Mouse (Mus musculus) stomach, postnatal 0 days (tissue): Measurements from ENCODE around the gene Rnf212. TPM values are rescaled to one million over a fixed set of nuclear protein-coding genes. Genes with fewer than 3 reads are reported as not detected.
A peak's percentile ranks its signal among the peaks of the same experiment; 100 is the strongest.
"Not testable (repeated sequence)": the region's sequence is repeated elsewhere in the genome, so short reads cannot be mapped to it uniquely, and the experiment has no call there.

Source experiments
- ATAC-seq: fragments of 200-750 bp; cut with Nextera tagmentation; 2 replicates; pipeline ENCODE4 v1.8.0; 2017; ENCODE audit not compliant: low FRiP score, low TSS enrichment
- DNase-seq: peaks from one replicate; pipeline ENCODE4 v3.0.0-alpha.2; 2016; ENCODE audit warnings: low spot score
- H3K27ac ChIP-seq: fragments of 300-500 bp; sonication (generic); replicated peaks from 2 replicates; pipeline ENCODE4 v1.5.1; 2014; ENCODE audit warnings: mild to moderate bottlenecking, control low read depth
- H3K27me3 ChIP-seq: fragments of 300-500 bp; sonication (generic); 2 replicates; pipeline ENCODE4 v1.6.1; 2014; ENCODE audit warnings: low read length; ENCODE audit not compliant: control insufficient read depth, insufficient read depth
- H3K36me3 ChIP-seq: fragments of 300-500 bp; sonication (generic); 2 replicates; pipeline ENCODE4 v1.6.1; 2014; ENCODE audit warnings: low read length, mixed read lengths; ENCODE audit not compliant: control insufficient read depth, insufficient read depth
- H3K4me1 ChIP-seq: fragments of 300-500 bp; sonication (generic); replicated peaks from 2 replicates; pipeline ENCODE4 v1.6.1; 2014; ENCODE audit warnings: antibody characterized with exemption; ENCODE audit not compliant: control insufficient read depth, insufficient read depth
- H3K4me2 ChIP-seq: fragments of 300-500 bp; sonication (generic); replicated peaks from 2 replicates; pipeline ENCODE4 v1.6.1; 2014; ENCODE audit warnings: low read depth, mild to moderate bottlenecking, control low read depth, moderate library complexity
- H3K4me3 ChIP-seq: fragments of 300-500 bp; sonication (generic); 2 replicates; pipeline ENCODE4 v1.5.1; 2014; ENCODE audit warnings: low read depth, low read length, control low read depth
- H3K9ac ChIP-seq: fragments of 300-500 bp; sonication (generic); 2 replicates; pipeline ENCODE4 v1.6.1; 2014; ENCODE audit warnings: mild to moderate bottlenecking, low read length, control low read depth, mixed read lengths
- H3K9me3 ChIP-seq: fragments of 300-500 bp; sonication (generic); 2 replicates; pipeline ENCODE4 v1.6.1; 2016; ENCODE audit warnings: low read length; ENCODE audit not compliant: control insufficient read depth
- CTCF ChIP-seq: IDR thresholded peaks from 2 replicates; pipeline ENCODE4 v1.5.1; 2016; ENCODE audit warnings: antibody characterized with exemption, low read depth, mild to moderate bottlenecking, moderate library complexity
- EP300 ChIP-seq: optimal IDR thresholded peaks from 2 replicates; pipeline ENCODE3; 2016; ENCODE audit warnings: antibody characterized with exemption
- WGBS: fragments of 180-500 bp; shearing (Covaris S2); extraction: QIAGEN DNeasy Blood & Tissue Kit; methylation state at CpG from one replicate; pipeline ENCODE4 v1.1.7; 2014; 5-methylcytosine and 5-hydroxymethylcytosine counted together
- polyA plus RNA-seq: library from polyadenylated mRNA; unstranded; fragments of >200 nt; fragmentation: Nextera tagmentation; extraction: Ambion mirVana; gene quantifications from 2 replicates; pipeline ENCODE4 v1.2.1, GENCODE M21; 2015

The Rnf212 gene
- polyA plus RNA-seq = 0.42 and 0.77 TPM in 2 replicates

DNA sequence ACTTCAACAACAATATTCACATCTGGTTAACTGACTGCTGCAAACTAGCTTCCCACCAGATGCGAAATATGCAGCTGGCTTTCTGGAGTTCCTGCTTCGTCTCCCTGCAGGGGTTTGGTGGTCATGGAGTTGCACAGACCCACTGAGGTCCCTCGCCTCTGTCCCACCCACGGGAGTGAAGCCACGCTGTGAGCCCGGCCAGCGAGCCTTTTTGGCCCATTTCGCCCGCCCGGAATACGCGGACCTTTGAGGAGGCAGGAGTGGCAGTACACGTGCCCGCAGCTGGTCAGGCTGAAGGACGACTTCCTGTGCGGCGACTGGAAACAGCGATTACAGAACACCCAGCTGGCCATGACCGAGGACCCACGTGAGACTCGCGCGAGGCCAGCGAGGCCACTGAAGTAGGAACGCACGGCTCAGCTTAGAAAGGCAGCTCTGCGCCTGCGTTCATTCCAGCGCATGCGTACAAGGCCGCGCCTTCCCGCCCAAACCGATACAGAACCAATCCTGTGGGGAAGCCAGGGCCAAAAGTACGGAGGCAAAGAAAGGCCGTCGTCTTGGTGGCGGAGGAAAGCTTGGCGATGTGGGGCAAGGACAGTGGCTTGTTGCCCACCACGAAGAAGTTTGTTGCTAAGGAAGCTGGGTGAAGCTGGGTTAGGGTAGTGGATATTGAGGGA, at the start of gene Rnf212:
Gene Rnf212 (minus strand): TSS at position 353 of the 677 bp plus-strand sequence.
- H3K9ac ChIP-seq = no peak within 1 kb of the TSS
- WGBS = 70% methylated on average over 40 of the region's 40 CpGs
- H3K9me3 ChIP-seq = no peaks in the 10 kb centered on the region
- no peaks in the 10 kb centered on the region for H3K4me1 ChIP-seq
- no peaks in the 10 kb centered on the region for H3K27me3 ChIP-seq
- H3K4me3 ChIP-seq = no peak within 1 kb of the TSS
- no peak within 1 kb of the TSS for H3K4me2 ChIP-seq
- H3K36me3 ChIP-seq = no peaks in the 10 kb centered on the region
- no peak within 1 kb of the TSS for H3K27ac ChIP-seq
- no peak for ATAC-seq
- no peak for TF ChIP-seq EP300
- no peak for TF ChIP-seq CTCF
- DNase-seq = no peak

GRCm38 (mm10) chr5:108823276-108823675, 48.5 kb upstream of the Rnf212 start:
- WGBS = 76% methylated on average over 2 of the region's 2 CpGs
- H3K27me3 ChIP-seq = no peaks in the 10 kb centered on the region
- TF ChIP-seq EP300 (no peak), CTCF (no peak)
- H3K27ac ChIP-seq = no peak overlapping the region
- DNase-seq = no peak
- no peaks in the 10 kb centered on the region for H3K36me3 ChIP-seq
- H3K9ac ChIP-seq = no peak overlapping the region
- H3K4me2 ChIP-seq = no peak overlapping the region
- H3K4me3 ChIP-seq = no peak overlapping the region
- no peaks in the 10 kb centered on the region for H3K9me3 ChIP-seq
- no peak for ATAC-seq
- no peaks in the 10 kb centered on the region for H3K4me1 ChIP-seq

GRCm38 (mm10) chr5:108808750-108809149, 34.0 kb upstream of the Rnf212 start, which contains the start of gene Vmn2r8:
Vmn2r8 (minus strand) TSS chr5:108808850.
- not testable (repeated sequence) for ATAC-seq, H3K4me2 ChIP-seq
- WGBS = 72% methylated on average over 2 of the region's 2 CpGs

DNA sequence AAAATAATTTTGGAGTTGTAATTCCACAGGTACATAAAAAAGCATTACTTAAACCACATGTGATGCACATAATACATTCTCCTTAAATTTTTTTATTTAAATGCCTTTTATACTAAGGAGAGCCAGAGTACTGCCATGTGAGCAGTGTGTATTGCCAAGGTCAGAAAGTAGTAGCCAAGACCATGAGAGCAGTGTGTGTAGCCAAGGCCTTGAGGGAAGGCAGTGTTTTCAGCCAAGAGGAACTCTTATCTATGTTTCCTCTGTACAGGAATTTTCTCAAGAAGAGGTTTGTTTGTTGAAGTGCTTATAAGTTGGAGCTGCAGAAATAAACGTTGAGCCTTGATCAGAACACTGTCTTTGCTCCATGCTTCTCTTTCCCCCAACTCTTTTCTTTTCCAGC, 28.9 kb upstream of the Rnf212 start:
- H3K4me3 ChIP-seq = no peak overlapping the region
- ATAC-seq = no peak
- no peak overlapping the region for H3K27ac ChIP-seq
- no peak for DNase-seq
- TF ChIP-seq EP300 = no peak
- WGBS = 44% methylated on average over 1 of the region's 1 CpGs
- no peaks in the 10 kb centered on the region for H3K36me3 ChIP-seq
- H3K4me2 ChIP-seq = no peak overlapping the region
- no peaks in the 10 kb centered on the region for H3K9me3 ChIP-seq
- H3K9ac ChIP-seq = no peak overlapping the region
- H3K27me3 ChIP-seq = no peaks in the 10 kb centered on the region
- no peaks in the 10 kb centered on the region for H3K4me1 ChIP-seq

More at GRCm38 (mm10) chr5:108808750-108809149, 34.0 kb upstream of the Rnf212 start, which contains the start of gene Vmn2r8:
- H3K9me3 ChIP-seq, DNase-seq, H3K27me3 ChIP-seq, H3K27ac ChIP-seq, H3K4me1 ChIP-seq, H3K4me3 ChIP-seq, H3K36me3 ChIP-seq, H3K9ac ChIP-seq: not testable (repeated sequence)

GRCm38 (mm10) chr5:108795263-108795662, 20.5 kb upstream of the Rnf212 start, which contains the start of gene Tmed11:
Tmed11 (minus strand) TSS chr5:108795363.
- not testable (repeated sequence) for H3K9me3 ChIP-seq, DNase-seq, H3K36me3 ChIP-seq, H3K9ac ChIP-seq, H3K4me1 ChIP-seq, H3K4me3 ChIP-seq, ATAC-seq, H3K27ac ChIP-seq, H3K4me2 ChIP-seq, H3K27me3 ChIP-seq
- WGBS = 71% methylated on average over 2 of the region's 2 CpGs

DNA sequence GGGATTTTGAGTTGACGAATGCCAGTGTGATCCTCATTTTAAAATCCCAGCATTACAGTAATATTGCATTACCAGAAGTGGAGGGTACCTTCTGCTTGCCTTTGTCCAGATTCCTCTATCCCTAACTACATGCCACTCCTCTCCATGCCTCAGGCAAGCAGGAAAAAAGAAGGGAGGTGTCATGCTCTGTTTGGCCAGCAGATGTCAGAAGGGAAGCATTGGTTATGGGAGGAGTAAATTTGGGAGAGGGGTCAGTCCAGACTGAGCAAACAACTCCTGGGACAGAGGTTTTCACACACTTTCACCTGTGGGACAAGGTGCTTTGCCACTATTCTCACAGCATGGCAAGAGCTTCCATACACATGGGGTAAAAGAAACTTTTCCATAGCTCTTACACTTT, 15.6 kb upstream of the Rnf212 start:
- not testable (repeated sequence) for ATAC-seq, H3K36me3 ChIP-seq

More for the DNA sequence above, 15.6 kb upstream of the Rnf212 start:
- H3K4me1 ChIP-seq, H3K27ac ChIP-seq, H3K9me3 ChIP-seq, H3K4me3 ChIP-seq, H3K27me3 ChIP-seq, H3K9ac ChIP-seq, H3K4me2 ChIP-seq: not testable (repeated sequence)
- WGBS = 23% methylated on average over 1 of the region's 1 CpGs
- peak; percentile 15 for DNase-seq
- TF ChIP-seq CTCF = peak; percentile 73
